Mouse (Mus musculus): Measurements from ENCODE around the gene Taok1.

DNA sequence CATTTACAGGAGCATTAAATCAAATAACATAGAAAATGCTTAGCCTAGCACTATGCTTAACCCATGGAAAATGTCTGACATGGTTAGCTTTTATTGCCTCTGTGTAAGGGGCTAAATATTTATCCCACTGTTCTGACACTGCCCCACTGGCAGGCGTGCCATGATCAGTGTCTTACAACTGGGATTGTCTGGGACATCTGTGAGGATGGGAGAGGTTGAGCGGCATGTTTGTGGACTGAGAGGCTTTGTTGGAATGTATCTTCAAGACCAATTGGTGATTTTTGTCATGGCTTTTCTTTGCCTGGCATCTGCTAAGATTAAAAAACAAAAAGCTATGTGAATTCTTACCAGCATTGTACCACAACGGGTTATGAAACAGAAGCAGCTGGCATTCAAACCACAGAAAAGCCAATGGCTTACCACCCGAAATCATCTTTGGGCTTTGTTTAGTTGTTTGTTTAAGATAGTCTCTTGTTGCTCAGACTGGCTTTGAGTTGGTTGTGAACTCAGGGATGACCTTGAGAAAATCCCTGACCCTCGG lies 7.5 kb upstream of the Taok1 start:
- TF ChIP-seq CTCF (conservative IDR thresholded peaks at IDR 0.05; ENCODE audit: insufficient read depth, insufficient read length, low read depth, low read length): no peak
- TF ChIP-seq POLR2A (IDR thresholded peaks at IDR 0.05; ENCODE audit: low read depth, low read length): no peak
